Mouse (Mus musculus): Measurements from ENCODE around the gene Ctsa. TPM values are rescaled to one million over a fixed set of nuclear protein-coding genes. Genes with fewer than 3 reads are reported as not detected.

The Ctsa gene
- polyA plus RNA-seq, 1 experiment = 125 TPM

DNA sequence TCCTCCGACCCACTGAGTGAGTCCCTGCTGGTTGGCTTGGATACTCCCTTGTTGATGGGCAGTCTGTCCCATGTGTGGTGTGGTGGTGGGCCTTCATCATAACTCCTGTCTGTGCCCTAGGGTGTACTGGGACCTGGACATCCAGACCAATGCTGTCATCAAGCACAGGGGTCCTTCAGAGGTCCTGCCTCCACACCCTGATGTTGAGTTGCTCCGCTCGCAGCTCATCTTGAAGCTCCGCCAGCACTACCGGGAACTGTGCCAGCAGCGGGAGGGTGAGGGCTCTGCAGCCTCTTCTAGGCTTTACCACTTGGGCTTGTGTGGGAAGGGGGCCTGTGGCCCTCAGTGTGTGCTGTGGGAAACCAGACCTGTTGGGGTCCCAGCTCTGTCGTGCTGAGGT, 53.1 kb downstream of the Ctsa start:
- peak; percentile 77 for DNase-seq (ENCODE audit: low read depth)
- no peak for TF ChIP-seq POLR2A (IDR thresholded peaks at IDR 0.05; ENCODE audit: borderline replicate concordance, extremely low read depth, insufficient read depth, insufficient read length, poor library complexity, severe bottlenecking)
- TF ChIP-seq CTCF (IDR thresholded peaks at IDR 0.05; ENCODE audit: borderline replicate concordance, extremely low read depth, insufficient read depth, insufficient read length) = no peak

DNA sequence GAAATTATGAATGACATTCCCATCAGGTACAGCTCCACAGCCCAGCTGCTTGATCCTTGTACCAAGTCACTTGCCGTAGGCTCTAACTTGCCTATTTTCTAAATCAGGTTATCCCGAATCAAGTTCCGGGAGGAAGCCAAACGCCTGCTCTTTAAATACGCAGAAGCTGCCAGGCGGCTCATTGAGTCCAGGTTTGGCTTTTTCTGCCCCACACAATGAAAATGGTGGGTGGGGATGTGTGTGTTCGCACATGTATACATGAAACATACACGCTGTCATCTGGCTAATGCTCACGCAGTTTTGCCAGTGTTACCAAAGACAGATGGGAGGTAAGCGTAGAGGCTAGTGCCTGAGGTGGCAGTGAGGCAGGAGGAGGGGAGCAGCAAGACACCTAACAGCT, 53.9 kb downstream of the Ctsa start:
- DNase-seq (ENCODE audit: low read depth) = no peak
- TF ChIP-seq POLR2A (IDR thresholded peaks at IDR 0.05; ENCODE audit: borderline replicate concordance, extremely low read depth, insufficient read depth, insufficient read length, poor library complexity, severe bottlenecking) (no peak), CTCF (IDR thresholded peaks at IDR 0.05; ENCODE audit: borderline replicate concordance, extremely low read depth, insufficient read depth, insufficient read length) (no peak)

DNA sequence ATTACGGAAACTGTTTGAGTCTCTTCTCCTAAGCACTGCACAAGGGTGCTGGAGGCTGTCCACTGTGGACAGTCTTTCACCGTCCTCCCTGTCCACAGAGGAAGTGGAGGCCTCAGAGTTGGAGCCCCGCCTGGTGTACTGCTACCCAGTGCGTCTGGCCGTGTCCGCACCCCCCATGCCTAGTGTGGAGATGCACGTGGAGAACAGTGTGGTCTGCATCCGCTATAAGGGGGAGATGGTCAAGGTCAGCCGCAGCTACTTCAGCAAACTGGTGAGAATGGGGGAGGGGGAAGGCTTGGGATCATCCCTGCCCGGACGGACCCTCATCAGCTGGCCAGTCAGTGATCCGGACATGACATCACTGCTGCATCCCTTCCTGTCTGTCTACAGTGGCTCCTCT, 56.3 kb downstream of the Ctsa start:
- no peak for TF ChIP-seq CTCF (IDR thresholded peaks at IDR 0.05; ENCODE audit: borderline replicate concordance, extremely low read depth, insufficient read depth, insufficient read length)
- TF ChIP-seq POLR2A (IDR thresholded peaks at IDR 0.05; ENCODE audit: borderline replicate concordance, extremely low read depth, insufficient read depth, insufficient read length, poor library complexity, severe bottlenecking) = no peak

DNA sequence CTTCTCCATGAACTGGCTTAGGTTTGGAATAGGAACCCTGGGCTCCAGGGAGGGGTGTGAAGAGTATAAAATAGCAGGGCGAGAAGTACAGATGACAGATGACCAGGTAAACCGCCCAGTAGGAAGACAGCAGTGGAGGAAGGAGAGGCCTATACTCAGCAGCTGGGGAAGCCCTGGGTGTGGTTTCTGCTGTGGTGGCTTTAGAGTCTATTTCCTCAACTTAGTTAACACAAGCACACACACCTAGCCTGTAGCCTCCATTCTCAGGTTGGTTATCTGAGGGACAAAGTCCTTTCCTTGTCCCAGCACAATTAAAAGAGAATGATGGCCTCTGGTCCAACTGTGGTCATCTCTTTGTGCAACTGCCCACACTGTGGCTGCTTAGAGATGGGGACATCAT, 57.3 kb downstream of the Ctsa start:
- TF ChIP-seq CTCF (IDR thresholded peaks at IDR 0.05; ENCODE audit: borderline replicate concordance, extremely low read depth, insufficient read depth, insufficient read length) = no peak
- no peak for TF ChIP-seq POLR2A (IDR thresholded peaks at IDR 0.05; ENCODE audit: borderline replicate concordance, extremely low read depth, insufficient read depth, insufficient read length, poor library complexity, severe bottlenecking)
- DNase-seq (ENCODE audit: low read depth) = no peak

More for the DNA sequence above, 56.3 kb downstream of the Ctsa start:
- DNase-seq (ENCODE audit: low read depth) = no peak

Other genes starting within 250 kb of the Ctsa start
- not detected in 2 replicates for gene Wfdc6a, start 247.4 kb upstream of the Ctsa start, polyA plus RNA-seq (2012; rRNA removed)
- not detected in 2 replicates for gene Eppin, start 239.3 kb upstream of the Ctsa start, polyA plus RNA-seq (2012; rRNA removed)
- not detected in 2 replicates for gene Wfdc6b, start 219.4 kb upstream of the Ctsa start, polyA plus RNA-seq (2012; rRNA removed)
- gene Wfdc8, start 219.2 kb upstream of the Ctsa start, polyA plus RNA-seq (2012; rRNA removed) = not detected in 2 replicates
- not detected in 2 replicates for gene Wfdc16, start 194.1 kb upstream of the Ctsa start, polyA plus RNA-seq (2012; rRNA removed)
- gene Wfdc10, start 176.8 kb upstream of the Ctsa start, polyA plus RNA-seq (2012; rRNA removed) = not detected in 2 replicates
- not detected in 2 replicates for gene Wfdc9, start 176.3 kb upstream of the Ctsa start, polyA plus RNA-seq (2012; rRNA removed)
- gene Wfdc11, start 158.8 kb upstream of the Ctsa start, polyA plus RNA-seq (2012; rRNA removed) = not detected in 2 replicates
- gene Wfdc13, start 147.8 kb upstream of the Ctsa start, polyA plus RNA-seq (2012; rRNA removed) = not detected in 2 replicates
- not detected in 2 replicates for gene Spint4, start 134.4 kb upstream of the Ctsa start, polyA plus RNA-seq (2012; rRNA removed)
- gene Spint5, start 117.6 kb upstream of the Ctsa start, polyA plus RNA-seq (2012; rRNA removed) = not detected in 2 replicates
- gene Wfdc3, start 86.9 kb upstream of the Ctsa start, polyA plus RNA-seq (2012; rRNA removed) = 0.94 and 1.4 TPM in 2 replicates
- gene Dnttip1, start 86.9 kb upstream of the Ctsa start, polyA plus RNA-seq (2012; rRNA removed) = 46.0 and 50.2 TPM in 2 replicates
- 94.0 and 201 TPM in 2 replicates for gene Ube2c, start 63.0 kb upstream of the Ctsa start, polyA plus RNA-seq (2012; rRNA removed)
- 1.7 TPM in 2 replicates for gene Tnnc2, start 52.9 kb upstream of the Ctsa start, polyA plus RNA-seq (2012; rRNA removed)
- gene Snx21, start 47.0 kb upstream of the Ctsa start, polyA plus RNA-seq (2012; rRNA removed) = 25.9 and 27.0 TPM in 2 replicates
- 29.7 and 41.1 TPM in 2 replicates for gene Acot8, start 28.0 kb upstream of the Ctsa start, polyA plus RNA-seq (2012; rRNA removed)
- gene Zswim3, start 27.8 kb upstream of the Ctsa start, polyA plus RNA-seq (2012; rRNA removed) = 8.5 and 10.1 TPM in 2 replicates
- gene Zswim1, start 10.2 kb upstream of the Ctsa start, polyA plus RNA-seq (2012; rRNA removed) = 12.1 and 17.6 TPM in 2 replicates
- not detected in 2 replicates for gene Spata25, start 4.3 kb upstream of the Ctsa start, polyA plus RNA-seq (2012; rRNA removed)
- gene Neurl2, start 583 bp downstream of the Ctsa start, polyA plus RNA-seq (2012; rRNA removed) = 5.1 and 7.0 TPM in 2 replicates
- gene Pltp, start 24.8 kb downstream of the Ctsa start, polyA plus RNA-seq (2012; rRNA removed) = 62.2 and 109 TPM in 2 replicates
- gene Pcif1, start 46.4 kb downstream of the Ctsa start, polyA plus RNA-seq (2012; rRNA removed) = 55.5 and 60.1 TPM in 2 replicates
- gene Zfp335, start 78.9 kb downstream of the Ctsa start, polyA plus RNA-seq (2012; rRNA removed) = 43.2 and 47.0 TPM in 2 replicates
- gene Mmp9, start 107.9 kb downstream of the Ctsa start, polyA plus RNA-seq (2012; rRNA removed) = 19.5 and 32.8 TPM in 2 replicates
- 80.5 and 110 TPM in 2 replicates for gene Slc12a5, start 127.9 kb downstream of the Ctsa start, polyA plus RNA-seq (2012; rRNA removed)
- 128 and 143 TPM in 2 replicates for gene Ncoa5, start 202.0 kb downstream of the Ctsa start, polyA plus RNA-seq (2012; rRNA removed)
- 8.4 and 8.7 TPM in 2 replicates for gene Cd40, start 222.8 kb downstream of the Ctsa start, polyA plus RNA-seq (2012; rRNA removed)